Mouse (Mus musculus) CH12.LX (cell line): ENCODE results near the gene Cryaa. TPM values are rescaled to one million over a fixed set of nuclear protein-coding genes. Genes with fewer than 3 reads are reported as not detected.

Experiments used
- DNase-seq: peaks from one replicate; pipeline ENCODE4 v3.0.0-alpha.2; 2013; ENCODE audit errors: extremely low read depth
- H3K27ac ChIP-seq: 2 replicates; pipeline ENCODE4 v1.5.1; 2012; ENCODE audit warnings: low read depth, mild to moderate bottlenecking, control low read depth, moderate library complexity; ENCODE audit not compliant: insufficient read depth
- H3K27me3 ChIP-seq: replicated peaks from 2 replicates; pipeline ENCODE3; 2012; ENCODE audit warnings: inconsistent platforms
- H3K36me3 ChIP-seq, 2 experiments: replicated peaks in 1 of 2; 2 replicates each; pipeline versions ENCODE3 to v1.6.1; 2012; ENCODE audit warnings: inconsistent platforms in 1 of 2, low read length in 1 of 2, mild to moderate bottlenecking in 1 of 2, mixed read lengths in 1 of 2, moderate library complexity in 1 of 2; ENCODE audit not compliant: control insufficient read depth in 1 of 2, insufficient read depth in 1 of 2
- H3K4me1 ChIP-seq, 2 experiments: 2 replicates each; pipeline ENCODE4 v1.6.1; 2012; ENCODE audit warnings: inconsistent platforms in 1 of 2, moderate library complexity in 1 of 2; ENCODE audit not compliant: insufficient read depth in 2 of 2, control insufficient read depth in 1 of 2
- H3K4me2 ChIP-seq: 2 replicates; pipeline ENCODE4 v1.6.1; 2012; ENCODE audit warnings: low read depth, mild to moderate bottlenecking, control low read depth; ENCODE audit not compliant: poor library complexity, insufficient read depth, severe bottlenecking
- H3K4me3 ChIP-seq, 3 experiments: fragments of 150-350 bp in 1 of 3; sonication (generic) in 1 of 3; replicated peaks in 1 of 3; 2 replicates each; pipeline versions ENCODE3 to v1.5.1; 2011 to 2012; ENCODE audit warnings: low read depth in 2 of 3, low read length in 2 of 3, mild to moderate bottlenecking in 2 of 3, moderate library complexity in 2 of 3, control low read depth in 1 of 3, improper control_type of control experiment in 1 of 3, inconsistent platforms in 1 of 3, mixed read lengths in 1 of 3; ENCODE audit not compliant: poor library complexity in 1 of 3
- H3K79me2 ChIP-seq: replicated peaks from 2 replicates; pipeline ENCODE4 v1.6.1; 2012; ENCODE audit warnings: mild to moderate bottlenecking, moderate library complexity; ENCODE audit not compliant: control insufficient read depth, poor library complexity, insufficient read depth, severe bottlenecking; ENCODE audit errors: extremely low read depth
- H3K9ac ChIP-seq: 2 replicates; pipeline ENCODE4 v1.6.1; 2012; ENCODE audit warnings: low read depth, mild to moderate bottlenecking, control low read depth, moderate library complexity; ENCODE audit not compliant: insufficient read depth
- H3K9me3 ChIP-seq: replicated peaks from 2 replicates; pipeline ENCODE3; 2012; ENCODE audit warnings: low read length, inconsistent platforms, mixed read lengths
- CTCF ChIP-seq, 2 experiments: IDR thresholded peaks in 1 of 2; conservative IDR thresholded peaks in 1 of 2; 2 replicates each; pipeline ENCODE4 v1.5.1; 2011 to 2012; ENCODE audit warnings: low read depth in 2 of 2, low read length in 2 of 2, improper control_type of control experiment in 1 of 2, inconsistent platforms in 1 of 2, mild to moderate bottlenecking in 1 of 2, moderate library complexity in 1 of 2
- E2F4 ChIP-seq: IDR thresholded peaks from 2 replicates; pipeline ENCODE4 v1.6.1; 2011; ENCODE audit warnings: low read depth, low read length, improper control_type of control experiment; ENCODE audit not compliant: insufficient replicate concordance
- EP300 ChIP-seq: IDR thresholded peaks from 2 replicates; pipeline ENCODE4 v1.6.1; 2011; ENCODE audit warnings: low read length, improper control_type of control experiment
- ETS1 ChIP-seq: conservative IDR thresholded peaks from 2 replicates; pipeline ENCODE4 v1.6.1; 2012; ENCODE audit warnings: low read depth, mild to moderate bottlenecking, inconsistent platforms, low read length, improper control_type of control experiment, moderate library complexity
- GABPA ChIP-seq: IDR thresholded peaks from 2 replicates; pipeline ENCODE4 v1.6.1; 2012; ENCODE audit warnings: low read depth, low read length, improper control_type of control experiment, inconsistent platforms; ENCODE audit not compliant: insufficient replicate concordance
- HCFC1 ChIP-seq: IDR thresholded peaks from 2 replicates; pipeline ENCODE4 v1.6.1; 2012; ENCODE audit warnings: low read depth, mild to moderate bottlenecking, inconsistent platforms, low read length, improper control_type of control experiment
- MAFK ChIP-seq: IDR thresholded peaks from 2 replicates; pipeline ENCODE4 v1.6.1; 2011; ENCODE audit warnings: low read length, improper control_type of control experiment; ENCODE audit not compliant: insufficient replicate concordance
- MAX ChIP-seq: IDR thresholded peaks from 2 replicates; pipeline ENCODE4 v1.6.1; 2011; ENCODE audit warnings: low read length, improper control_type of control experiment
- MAZ ChIP-seq: IDR thresholded peaks from 2 replicates; pipeline ENCODE4 v1.6.1; 2012; ENCODE audit warnings: low read depth, mild to moderate bottlenecking, inconsistent platforms, low read length, improper control_type of control experiment, moderate library complexity
- MEF2A ChIP-seq: IDR thresholded peaks from 2 replicates; pipeline ENCODE4 v1.6.1; 2014; ENCODE audit warnings: low read depth, mild to moderate bottlenecking, inconsistent platforms, low read length, improper control_type of control experiment, borderline replicate concordance
- MYC ChIP-seq: IDR thresholded peaks from 2 replicates; pipeline ENCODE4 v1.6.1; 2011; ENCODE audit warnings: low read depth, mild to moderate bottlenecking, improper control_type of control experiment, low read length
- PAX5 ChIP-seq: IDR thresholded peaks from 2 replicates; pipeline ENCODE4 v1.6.1; 2012; ENCODE audit warnings: low read length, inconsistent platforms, mixed read lengths
- POLR2AphosphoS2 ChIP-seq: IDR thresholded peaks from 2 replicates; pipeline ENCODE4 v1.6.1; 2011; ENCODE audit warnings: low read depth, low read length, improper control_type of control experiment
- RCOR1 ChIP-seq: conservative IDR thresholded peaks from 2 replicates; pipeline ENCODE4 v1.6.1; 2012; ENCODE audit warnings: low read depth, mild to moderate bottlenecking, inconsistent platforms, low read length, improper control_type of control experiment
- TBP ChIP-seq: conservative IDR thresholded peaks from 2 replicates; pipeline ENCODE4 v1.6.1; 2011; ENCODE audit warnings: low read depth, low read length, improper control_type of control experiment
- TCF12 ChIP-seq: IDR thresholded peaks from 2 replicates; pipeline ENCODE4 v1.6.1; 2014; ENCODE audit warnings: low read depth, mild to moderate bottlenecking, inconsistent platforms, low read length, improper control_type of control experiment
- UBTF ChIP-seq: IDR thresholded peaks from 2 replicates; pipeline ENCODE4 v1.6.1; 2012; ENCODE audit warnings: low read depth, mild to moderate bottlenecking, inconsistent platforms, low read length, improper control_type of control experiment, moderate library complexity
- USF2 ChIP-seq: conservative IDR thresholded peaks from 2 replicates; pipeline ENCODE4 v1.6.1; 2011; ENCODE audit warnings: low read depth, low read length, improper control_type of control experiment
- ZC3H11A ChIP-seq: IDR thresholded peaks from 2 replicates; pipeline ENCODE4 v1.6.1; 2012; ENCODE audit warnings: low read depth, mild to moderate bottlenecking, inconsistent platforms, low read length, improper control_type of control experiment
- ZNF384 ChIP-seq: IDR thresholded peaks from 2 replicates; pipeline ENCODE4 v1.6.1; 2012; ENCODE audit warnings: low read depth, low read length, improper control_type of control experiment, inconsistent platforms
- dilution Hi-C: fragments of 300-500 bp; cut with MboI; formaldehyde crosslinking; loops from 2 replicates; pipeline ENCODE4 v1.14.3; 2020; ENCODE audit warnings: low sequenced_read_pairs; ENCODE audit not compliant: extremely low pct_unique_long_range_greater_than_20kb, extremely low pct_ligation_motif_present
- in situ Hi-C: fragments of 300-500 bp; cut with MboI; formaldehyde crosslinking; loops from 3 replicates; pipeline ENCODE4 v1.14.3; 2019; ENCODE audit warnings: low sequenced_read_pairs, low pct_ligation_motif_present, low pct_unique_long_range_greater_than_20kb, mixed read lengths
- polyA plus RNA-seq: library from polyadenylated mRNA; unstranded; fragments of >175 nt; gene quantifications from 2 replicates; pipeline ENCODE4 v1.2.1, GENCODE M21; 2012; ENCODE audit warnings: low read depth; ENCODE audit not compliant: insufficient read length
- total RNA-seq, 2 experiments: library from RNA; depleted of rRNA; stranded (reverse); fragments of 300-350 nt in 1 of 2; fragments of >200 nt in 1 of 2; gene quantifications; 2 replicates each; pipeline ENCODE4 v1.2.3; 2012 to 2014

Gene Cryaa
- total and polyA plus RNA-seq, 3 experiments: 0.51 TPM; not detected in 2

DNA sequence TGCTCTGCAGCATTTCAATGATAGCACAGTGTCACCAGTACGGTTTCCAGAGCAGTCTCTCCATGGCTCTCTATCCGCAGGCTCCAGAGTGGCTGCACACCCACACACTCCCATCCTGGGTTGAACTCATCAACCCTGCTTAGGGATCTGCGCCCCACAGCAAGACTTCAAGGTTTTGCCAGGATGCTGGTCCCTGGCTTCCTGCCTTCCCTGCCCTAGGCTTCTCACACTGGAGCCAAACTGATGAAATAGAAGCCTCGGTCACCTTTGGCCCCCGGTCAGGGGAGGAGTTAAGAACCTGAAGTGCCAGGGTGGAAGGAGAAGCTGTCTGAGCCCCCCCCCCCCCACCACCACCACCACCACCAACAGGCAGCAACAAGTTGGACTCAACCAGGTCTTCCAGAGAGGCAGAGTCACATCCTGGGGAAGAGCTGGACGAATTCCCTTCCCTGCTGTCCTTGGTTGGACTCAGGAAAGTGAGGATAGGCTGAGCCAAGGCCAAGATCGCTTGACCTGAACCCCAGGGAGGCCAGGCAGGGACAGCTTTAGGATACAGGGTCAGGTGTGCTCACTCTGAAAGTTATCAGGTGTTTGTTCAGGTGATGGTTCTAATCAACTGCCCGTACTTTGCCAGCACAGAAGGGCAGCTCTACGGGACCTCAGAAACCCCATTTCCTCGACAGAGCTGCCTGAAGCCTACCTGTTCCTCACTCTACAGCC, 46.4 kb upstream of the Cryaa start:
- Histone ChIP-seq H3K4me3 (no peak overlapping the region), H3K79me2 (no peaks in the 10 kb centered on the region), H3K36me3 (no peaks in the 10 kb centered on the region), H3K27me3 (peaks cover 5% of the 10 kb centered on the region), H3K9ac (no peak overlapping the region), H3K9me3 (peaks cover 4% of the 10 kb centered on the region), H3K27ac (no peak overlapping the region), H3K4me1 (no peaks in the 10 kb centered on the region), H3K4me2 (no peak overlapping the region)
- in situ Hi-C loops: loop anchor here (25.0 kb wide), 1 partner anchor 269 kb away; no protein-coding TSS in a partner anchor
- TF ChIP-seq EP300 (no peak), UBTF (no peak), MAX (no peak), MEF2A (no peak), HCFC1 (no peak), POLR2AphosphoS2 (no peak), MAFK (no peak), CTCF (conservative IDR thresholded peaks at IDR 0.05 in 1 of 2, IDR thresholded peaks at IDR 0.05 in 1 of 2; ENCODE audit: low read depth in 2 of 2, low read length in 2 of 2) (no peak), E2F4 (no peak), TBP (no peak), MAZ (no peak), ZNF384 (no peak), PAX5 (no peak), TCF12 (no peak)
- DNase-seq: no peak
- dilution Hi-C loops: no loop called here

DNA sequence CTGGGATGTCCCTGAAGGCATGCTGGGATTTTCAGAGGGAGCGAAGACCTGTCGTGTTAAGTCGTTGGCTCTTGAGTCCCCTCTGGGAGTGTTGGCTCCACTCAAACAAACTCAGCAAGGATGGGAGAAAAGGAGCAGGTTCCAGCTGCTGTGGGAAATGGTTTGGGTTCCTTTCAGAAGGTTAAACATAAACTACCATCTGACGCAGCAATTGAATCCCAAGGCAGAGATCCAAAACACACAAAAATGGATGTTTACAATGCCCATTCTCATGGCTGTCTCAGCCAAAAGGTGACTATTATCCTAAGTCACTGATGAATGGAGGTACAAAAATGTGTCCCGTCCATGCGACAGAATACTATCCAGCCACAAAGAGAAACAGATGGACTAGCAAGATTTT, 44.6 kb upstream of the Cryaa start:
- Histone ChIP-seq H3K79me2 (no peaks in the 10 kb centered on the region), H3K9ac (no peak overlapping the region), H3K9me3 (peaks cover 2% of the 10 kb centered on the region), H3K4me1 (peaks cover 4 to 12% of the 10 kb centered on the region in 2 experiments), H3K27me3 (peaks cover 21% of the 10 kb centered on the region), H3K4me3 (no peak overlapping the region), H3K27ac (no peak overlapping the region), H3K4me2 (no peak overlapping the region), H3K36me3 (no peaks in the 10 kb centered on the region)
- in situ Hi-C loops: loop anchor here (25.0 kb wide), 1 partner anchor 271 kb away; no protein-coding TSS in a partner anchor
- dilution Hi-C loops: no loop called here
- no peak for DNase-seq
- TF ChIP-seq MYC (no peak), EP300 (no peak), HCFC1 (no peak), PAX5 (no peak), ETS1 (no peak), USF2 (no peak), TBP (no peak), GABPA (no peak), RCOR1 (no peak), MAFK (no peak), ZC3H11A (no peak)
